Comparison of ENCODE assay signal across 17 mouse cellular contexts in the genomic region with DNA sequence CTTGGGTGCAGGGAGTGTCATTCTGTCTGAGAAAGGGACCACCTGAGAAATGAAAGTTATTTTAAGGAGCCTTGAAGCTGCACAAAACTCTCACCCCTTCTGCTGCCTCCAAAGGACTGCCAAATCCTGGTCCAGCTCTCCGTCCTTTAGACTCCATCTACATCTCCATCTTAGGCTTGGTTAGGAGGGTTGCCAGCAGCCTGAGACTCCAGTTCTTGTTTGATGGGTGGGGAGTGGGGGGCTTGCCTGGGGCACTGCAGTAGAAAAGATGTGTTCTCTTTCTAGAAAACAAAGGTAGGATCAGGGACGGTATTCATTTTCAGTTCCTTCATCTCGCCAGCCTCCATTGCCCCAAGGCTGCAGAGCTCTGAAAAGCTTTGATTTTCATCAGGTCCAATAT. TPM values are rescaled to one million over a fixed set of nuclear protein-coding genes. Genes with fewer than 3 reads are reported as not detected.
DNase-seq lines count a peak whose midpoint lies in the region; ATAC-seq lines count a peak whose summit lies in the region.
"Had no signal": no experiment of that assay in that cellular context is flagged by ENCODE, and none has a peak within 500 bp of the region (broad histone marks: within the 10 kb centered on the region; RNA-seq: fewer than 3 reads in every experiment).

No protein-coding gene starts in this region.

- DNase-seq in kidney, postnatal 14 days: no peak
- DNase-seq in intestine, embryonic 14.5 days (ENCODE audit: low spot score): no peak
- no peak for DNase-seq in spleen, adult 12 weeks (ENCODE audit: low spot score)
- no peak for DNase-seq in frontal cortex, postnatal 36 days (ENCODE audit: low spot score in 2 of 2)
- DNase-seq in cerebellum, postnatal 10 days: no peak
- DNase-seq: B cell, adult 2 months; cerebellum, adult 2 months; heart, adult 18-20 months; left cerebral cortex, postnatal 4 days; liver, postnatal 0 days; thymus, postnatal 4 days had no signal

- peak overlapping the region; percentile 89; the same call in 1 of the 2 replicates for H3K9ac ChIP-seq in kidney, embryonic 14.5 days (ENCODE audit: low read depth, low read length)
- H3K9ac ChIP-seq in intestine, embryonic 14.5 days (ENCODE audit: low read length): peak overlapping the region; percentile 68
- no peak overlapping the region for H3K9ac ChIP-seq in limb, embryonic 15.5 days
- H3K9ac ChIP-seq in stomach, embryonic 16.5 days (ENCODE audit: low read length): no peak overlapping the region
- H3K9ac ChIP-seq: forebrain, embryonic 13.5 days; heart, embryonic 15.5 days; hindbrain, embryonic 13.5 days; liver, postnatal 0 days had no signal

- H3K9me3 ChIP-seq in kidney, embryonic 14.5 days (ENCODE audit: control insufficient read depth, low read length): no peaks in the 10 kb centered on the region
- H3K9me3 ChIP-seq in intestine, embryonic 14.5 days (ENCODE audit: control insufficient read depth, low read length): no peaks in the 10 kb centered on the region
- H3K9me3 ChIP-seq in limb, embryonic 15.5 days: no peaks in the 10 kb centered on the region
- no peaks in the 10 kb centered on the region for H3K9me3 ChIP-seq in stomach, embryonic 16.5 days (replicated peaks; ENCODE audit: control insufficient read depth, low read length)
- H3K9me3 ChIP-seq: forebrain, embryonic 13.5 days; heart, embryonic 15.5 days; hindbrain, embryonic 13.5 days had no signal

- H3K27ac ChIP-seq in kidney, embryonic 14.5 days (ENCODE audit: low read depth, low read length): peak overlapping the region; percentile 95
- peak overlapping the region; percentile 87 for H3K27ac ChIP-seq in intestine, embryonic 14.5 days (ENCODE audit: low read depth)
- H3K27ac ChIP-seq in limb, embryonic 15.5 days: no peak overlapping the region
- H3K27ac ChIP-seq in stomach, embryonic 16.5 days (ENCODE audit: low read length): no peak overlapping the region
- H3K27ac ChIP-seq: forebrain, embryonic 13.5 days; heart, embryonic 15.5 days; hindbrain, embryonic 13.5 days had no signal

- 3% methylated on average over 3 of the region's 3 CpGs for WGBS in kidney, embryonic 14.5 days
- 10% methylated on average over 3 of the region's 3 CpGs for WGBS in intestine, embryonic 14.5 days
- WGBS in limb, embryonic 15.5 days: 13% methylated on average over 3 of the region's 3 CpGs
- WGBS in stomach, embryonic 16.5 days: 8% methylated on average over 3 of the region's 3 CpGs

- H3K4me2 ChIP-seq in kidney, embryonic 14.5 days (replicated peaks; ENCODE audit: low read depth, low read length): peak overlapping the region; percentile 85
- H3K4me2 ChIP-seq in intestine, embryonic 14.5 days (ENCODE audit: low read length): peak overlapping the region; percentile 64
- H3K4me2 ChIP-seq in limb, embryonic 15.5 days: peak overlapping the region; percentile 81
- H3K4me2 ChIP-seq in stomach, embryonic 16.5 days (ENCODE audit: low read depth, low read length): peak overlapping the region; percentile 14; the same call in 1 of the 2 replicates
- H3K4me2 ChIP-seq: forebrain, embryonic 13.5 days; hindbrain, embryonic 13.5 days had no signal

- peak overlapping the region; percentile 62 for H3K4me3 ChIP-seq in kidney, embryonic 14.5 days (ENCODE audit: low read length)
- H3K4me3 ChIP-seq in intestine, embryonic 14.5 days (ENCODE audit: low read depth, low read length): peak overlapping the region; percentile 42
- peak overlapping the region; percentile 47; the same call in 1 of the 2 replicates for H3K4me3 ChIP-seq in limb, embryonic 15.5 days
- H3K4me3 ChIP-seq in stomach, embryonic 16.5 days (replicated peaks; ENCODE audit: low read length): no peak overlapping the region
- H3K4me3 ChIP-seq: forebrain, embryonic 13.5 days; heart, embryonic 15.5 days; hindbrain, embryonic 13.5 days had no signal

- H3K4me1 ChIP-seq in kidney, embryonic 14.5 days (ENCODE audit: control insufficient read depth, insufficient read depth, low read length): peaks cover 44% of the 10 kb centered on the region; the same call in 1 of the 2 replicates
- H3K4me1 ChIP-seq in intestine, embryonic 14.5 days (replicated peaks; ENCODE audit: control insufficient read depth, insufficient read depth, low read length): no peaks in the 10 kb centered on the region; the same call in none of the 2 replicates
- peaks cover 29% of the 10 kb centered on the region for H3K4me1 ChIP-seq in limb, embryonic 15.5 days
- peaks cover 17% of the 10 kb centered on the region for H3K4me1 ChIP-seq in stomach, embryonic 16.5 days (ENCODE audit: control insufficient read depth, insufficient read depth, low read length)

- peaks cover 12% of the 10 kb centered on the region for H3K27me3 ChIP-seq in kidney, embryonic 14.5 days (ENCODE audit: control insufficient read depth, insufficient read depth, low read length)
- peaks cover 98% of the 10 kb centered on the region for H3K27me3 ChIP-seq in intestine, embryonic 14.5 days (replicated peaks; ENCODE audit: control insufficient read depth, insufficient read depth, low read length)
- peaks cover 90% of the 10 kb centered on the region for H3K27me3 ChIP-seq in limb, embryonic 15.5 days
- H3K27me3 ChIP-seq in stomach, embryonic 16.5 days (ENCODE audit: control insufficient read depth, insufficient read depth, low read length): peaks cover 88% of the 10 kb centered on the region

- no peaks in the 10 kb centered on the region for H3K36me3 ChIP-seq in kidney, embryonic 14.5 days (ENCODE audit: control insufficient read depth, insufficient read depth, low read length)
- H3K36me3 ChIP-seq in intestine, embryonic 14.5 days (ENCODE audit: control insufficient read depth, insufficient read depth, low read length): no peaks in the 10 kb centered on the region
- H3K36me3 ChIP-seq in limb, embryonic 15.5 days: no peaks in the 10 kb centered on the region
- no peaks in the 10 kb centered on the region for H3K36me3 ChIP-seq in stomach, embryonic 16.5 days (ENCODE audit: control insufficient read depth, insufficient read depth, low read length)
- H3K36me3 ChIP-seq: heart, embryonic 15.5 days; hindbrain, embryonic 13.5 days had no signal

- no peak for ATAC-seq in kidney, embryonic 14.5 days (ENCODE audit: low FRiP score, low TSS enrichment)
- no peak for ATAC-seq in intestine, embryonic 14.5 days (replicated peaks; ENCODE audit: low FRiP score, low TSS enrichment, low read depth)
- ATAC-seq in limb, embryonic 15.5 days (ENCODE audit: insufficient number of reproducible peaks, low FRiP score, low TSS enrichment, low read depth): no peak
- ATAC-seq in stomach, embryonic 16.5 days (ENCODE audit: insufficient read depth, low FRiP score): no peak
- ATAC-seq: forebrain, embryonic 13.5 days; liver, postnatal 0 days had no signal

RNA-seq across cellular contexts. Expression of gene Hoxc6, which starts 0.6 kb away (rescaled TPM):
- polyA plus RNA-seq in kidney, embryonic 14.5 days (2014; fragmentation: Nextera tagmentation; extraction: Ambion mirVana): 12.3 and 16.1 TPM in 2 replicates
- polyA plus RNA-seq in intestine, embryonic 14.5 days (2014; fragmentation: Nextera tagmentation; extraction: Ambion mirVana): 6.1 and 9.6 TPM in 2 replicates
- polyA plus RNA-seq in limb, embryonic 15.5 days (2015; fragmentation: Nextera tagmentation; extraction: Ambion mirVana): 1.7 and 2.3 TPM in 2 replicates
- polyA plus RNA-seq in stomach, embryonic 16.5 days (2015; fragmentation: Nextera tagmentation; extraction: Ambion mirVana): 3.3 and 3.8 TPM in 2 replicates
- polyA plus RNA-seq: forebrain, embryonic 13.5 days; liver, postnatal 0 days had no signal

RNA-seq across cellular contexts. Expression of gene Hoxc8, which starts 7.0 kb away (rescaled TPM):
- 12.6 and 13.8 TPM in 2 replicates for polyA plus RNA-seq in kidney, embryonic 14.5 days (2014; fragmentation: Nextera tagmentation; extraction: Ambion mirVana)
- 9.5 and 11.9 TPM in 2 replicates for polyA plus RNA-seq in intestine, embryonic 14.5 days (2014; fragmentation: Nextera tagmentation; extraction: Ambion mirVana)
- 1.5 and 3.0 TPM in 2 replicates for polyA plus RNA-seq in limb, embryonic 15.5 days (2015; fragmentation: Nextera tagmentation; extraction: Ambion mirVana)
- 2.0 and 2.5 TPM in 2 replicates for polyA plus RNA-seq in stomach, embryonic 16.5 days (2015; fragmentation: Nextera tagmentation; extraction: Ambion mirVana)
- polyA plus RNA-seq: cerebellum, adult 2 months; forebrain, embryonic 13.5 days; heart, embryonic 15.5 days; liver, postnatal 0 days had no signal

RNA-seq across cellular contexts. Expression of gene Hoxc9, which starts 21.2 kb away (rescaled TPM):
- 10.3 and 10.7 TPM in 2 replicates for polyA plus RNA-seq in kidney, embryonic 14.5 days (2014; fragmentation: Nextera tagmentation; extraction: Ambion mirVana)
- polyA plus RNA-seq in intestine, embryonic 14.5 days (2014; fragmentation: Nextera tagmentation; extraction: Ambion mirVana): 1.7 and 1.9 TPM in 2 replicates
- 0.93 and 1.3 TPM in 2 replicates for polyA plus RNA-seq in limb, embryonic 15.5 days (2015; fragmentation: Nextera tagmentation; extraction: Ambion mirVana)
- polyA plus RNA-seq in stomach, embryonic 16.5 days (2015; fragmentation: Nextera tagmentation; extraction: Ambion mirVana): not detected in 2 replicates
- polyA plus RNA-seq: cerebellum, adult 2 months; forebrain, embryonic 13.5 days; heart, embryonic 15.5 days; liver, postnatal 0 days had no signal

RNA-seq across cellular contexts. Expression of gene Hoxc4, which starts 21.3 kb away (rescaled TPM):
- polyA plus RNA-seq in kidney, embryonic 14.5 days (2014; fragmentation: Nextera tagmentation; extraction: Ambion mirVana): 7.4 and 8.6 TPM in 2 replicates
- polyA plus RNA-seq in intestine, embryonic 14.5 days (2014; fragmentation: Nextera tagmentation; extraction: Ambion mirVana): 14.6 and 15.6 TPM in 2 replicates
- 1.7 and 2.7 TPM in 2 replicates for polyA plus RNA-seq in limb, embryonic 15.5 days (2015; fragmentation: Nextera tagmentation; extraction: Ambion mirVana)
- 19.0 and 20.0 TPM in 2 replicates for polyA plus RNA-seq in stomach, embryonic 16.5 days (2015; fragmentation: Nextera tagmentation; extraction: Ambion mirVana)
- polyA plus RNA-seq: forebrain, embryonic 13.5 days had no signal

RNA-seq across cellular contexts. Expression of gene Hoxc5, which starts 30.2 kb away (rescaled TPM):
- polyA plus RNA-seq in kidney, embryonic 14.5 days (2014; fragmentation: Nextera tagmentation; extraction: Ambion mirVana): 5.1 and 5.8 TPM in 2 replicates
- polyA plus RNA-seq in intestine, embryonic 14.5 days (2014; fragmentation: Nextera tagmentation; extraction: Ambion mirVana): 12.2 and 14.1 TPM in 2 replicates
- 2.3 TPM in 2 replicates for polyA plus RNA-seq in limb, embryonic 15.5 days (2015; fragmentation: Nextera tagmentation; extraction: Ambion mirVana)
- polyA plus RNA-seq in stomach, embryonic 16.5 days (2015; fragmentation: Nextera tagmentation; extraction: Ambion mirVana): 17.5 and 19.4 TPM in 2 replicates
- polyA plus RNA-seq: forebrain, embryonic 13.5 days; liver, postnatal 0 days had no signal

Comparison
In these comparisons a context has a peak if more than half of its experiments do, and no peak if none do; other contexts are left out.
1. H3K27ac ChIP-seq: peak in kidney, embryonic 14.5 days (single experiment) and intestine, embryonic 14.5 days (single experiment); none in limb, embryonic 15.5 days (single experiment) and stomach, embryonic 16.5 days (single experiment).
2. H3K4me2 ChIP-seq: peak in every context shown above with its lines; median percentile 85 in kidney, embryonic 14.5 days; 81 in limb, embryonic 15.5 days; 64 in intestine, embryonic 14.5 days; 14 in stomach, embryonic 16.5 days.
3. H3K9ac ChIP-seq: peak in kidney, embryonic 14.5 days (single experiment) and intestine, embryonic 14.5 days (single experiment); none in limb, embryonic 15.5 days (single experiment) and stomach, embryonic 16.5 days (single experiment).